Mouse (Mus musculus): Measurements from ENCODE around the gene Mrps18c.

Gene Mrps18c

GRCm38 (mm10) chr5:100798165-100798860, at the start of gene Mrps18c, which contains the start of gene Helq:
TSS of gene Mrps18c (plus strand) at chr5:100798627.
TSS of gene Helq (minus strand) at chr5:100798598.
- DNase-seq (ENCODE audit: low spot score) = peak; percentile 67

GRCm38 (mm10) chr5:100750617-100751255, 47.7 kb upstream of the Mrps18c start:
- no peak for DNase-seq (ENCODE audit: low spot score)

GRCm38 (mm10) chr5:100751655-100752054, 46.8 kb upstream of the Mrps18c start:
- DNase-seq (ENCODE audit: low spot score) = no peak

GRCm38 (mm10) chr5:100753407-100753806, 45.0 kb upstream of the Mrps18c start:
- no peak for DNase-seq (ENCODE audit: low spot score)

GRCm38 (mm10) chr5:100758121-100758520, 40.3 kb upstream of the Mrps18c start:
- DNase-seq (ENCODE audit: low spot score) = no peak

- DNase-seq (ENCODE audit: low spot score) = no peak
Observed at GRCm38 (mm10) chr5:100760049-100760663, 38.3 kb upstream of the Mrps18c start.

- DNase-seq (ENCODE audit: low spot score) = no peak
Observed at GRCm38 (mm10) chr5:100761736-100762135, 36.7 kb upstream of the Mrps18c start.

GRCm38 (mm10) chr5:100766026-100766425, 32.4 kb upstream of the Mrps18c start:
- no peak for DNase-seq (ENCODE audit: low spot score)

- no peak for DNase-seq (ENCODE audit: low spot score)
Observed at GRCm38 (mm10) chr5:100771575-100771974, 26.9 kb upstream of the Mrps18c start.

- DNase-seq (ENCODE audit: low spot score) = no peak
Observed at GRCm38 (mm10) chr5:100775778-100776404, 22.5 kb upstream of the Mrps18c start.

- no peak for DNase-seq (ENCODE audit: low spot score)
Observed at GRCm38 (mm10) chr5:100776900-100777299, 21.5 kb upstream of the Mrps18c start.

GRCm38 (mm10) chr5:100779002-100779401, 19.4 kb upstream of the Mrps18c start:
- DNase-seq (ENCODE audit: low spot score) = no peak

GRCm38 (mm10) chr5:100787527-100787926, 10.9 kb upstream of the Mrps18c start:
- DNase-seq (ENCODE audit: low spot score) = no peak

- no peak for DNase-seq (ENCODE audit: low spot score)
Observed at GRCm38 (mm10) chr5:100792261-100792660, 6.2 kb upstream of the Mrps18c start.

GRCm38 (mm10) chr5:100794084-100794483, 4.3 kb upstream of the Mrps18c start:
- no peak for DNase-seq (ENCODE audit: low spot score)

- DNase-seq (ENCODE audit: low spot score) = no peak
Observed at GRCm38 (mm10) chr5:100818341-100818740, 19.9 kb downstream of the Mrps18c start.

GRCm38 (mm10) chr5:100819568-100820480, 21.4 kb downstream of the Mrps18c start:
- no peak for DNase-seq (ENCODE audit: low spot score)

- DNase-seq (ENCODE audit: low spot score) = peak; percentile 76
Observed at GRCm38 (mm10) chr5:100820483-100821184, 22.2 kb downstream of the Mrps18c start, which contains the start of gene Abraxas1. TSS of gene Abraxas1 (minus strand) at chr5:100820965.

GRCm38 (mm10) chr5:100821375-100821774, 22.9 kb downstream of the Mrps18c start:
- DNase-seq (ENCODE audit: low spot score) = no peak

- DNase-seq (ENCODE audit: low spot score) = no peak
Observed at GRCm38 (mm10) chr5:100822826-100823225, 24.4 kb downstream of the Mrps18c start.

GRCm38 (mm10) chr5:100825975-100826374, 27.5 kb downstream of the Mrps18c start:
- no peak for DNase-seq (ENCODE audit: low spot score)

All from ovary, postnatal 10 days (tissue).